8 mouse cellular contexts compared by ENCODE assay signal in the genomic region with DNA sequence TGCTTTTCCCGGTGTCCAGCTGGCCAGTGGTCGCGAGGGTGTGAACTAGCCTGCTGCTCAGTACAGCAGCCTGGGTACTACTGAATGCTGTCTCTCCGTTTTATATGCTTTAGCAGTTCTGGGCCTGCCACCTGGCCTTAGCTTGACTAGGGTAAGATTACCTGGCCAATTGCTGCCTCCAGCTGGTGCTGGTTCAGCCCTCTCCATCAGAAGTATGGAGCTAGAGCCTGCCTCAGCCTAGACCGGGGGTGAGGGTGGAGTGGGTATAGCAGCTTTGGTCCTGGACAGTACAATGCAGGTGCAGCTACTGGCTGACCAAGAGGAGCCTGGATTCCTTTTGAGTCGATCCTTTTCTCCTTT.
DNase-seq lines count a peak whose midpoint lies in the region; ATAC-seq and TF ChIP-seq lines count a peak whose summit lies in the region.

No protein-coding gene starts in this region.

- DNase-seq in cerebellum, postnatal 14 days: peak; percentile 32 to 33
- no peak for DNase-seq in cerebellum, adult 9-11 months
- no peak for DNase-seq in testis, postnatal 14 days (ENCODE audit: low spot score)
- DNase-seq in liver, embryonic 13.5 days: no peak
- no peak for DNase-seq in adrenal gland, adult 8-10 months
- DNase-seq in ovary, postnatal 36 days (ENCODE audit: low spot score): no peak
- no peak for DNase-seq in adrenal gland, postnatal 36 days

- H3K9me3 ChIP-seq in liver, embryonic 13.5 days (replicated peaks): no peaks in the 10 kb centered on the region

- no peak overlapping the region for H3K9ac ChIP-seq in liver, embryonic 13.5 days

- peak overlapping the region; percentile 81 for H3K4me3 ChIP-seq in testis, adult 2 months (ENCODE audit: control insufficient read depth, low read depth, low read length)
- peak overlapping the region; percentile 60 for H3K4me3 ChIP-seq in liver, embryonic 13.5 days (replicated peaks)

- no peak overlapping the region for H3K27ac ChIP-seq in testis, adult 2 months (ENCODE audit: control insufficient read depth, insufficient read depth, low read depth, low read length)
- no peak overlapping the region for H3K27ac ChIP-seq in liver, embryonic 13.5 days

- no peaks in the 10 kb centered on the region for H3K36me3 ChIP-seq in testis, adult 2 months (ENCODE audit: control insufficient read depth, insufficient read depth, low read length)
- H3K36me3 ChIP-seq in liver, embryonic 13.5 days: no peaks in the 10 kb centered on the region

- 28% methylated on average over 6 of the region's 6 CpGs for WGBS in liver, embryonic 13.5 days (ENCODE audit: insufficient replicate concordance)

- H3K4me2 ChIP-seq in liver, embryonic 13.5 days: peak overlapping the region; percentile 77

- no peaks in the 10 kb centered on the region for H3K27me3 ChIP-seq in testis, adult 2 months (ENCODE audit: control insufficient read depth, insufficient read depth, low read length)
- H3K27me3 ChIP-seq in liver, embryonic 13.5 days: peaks cover 54% of the 10 kb centered on the region

- no peak for TF ChIP-seq POLR2A in testis, adult 2 months (IDR thresholded peaks at IDR 0.05; ENCODE audit: control insufficient read depth, low read depth, low read length)

- ATAC-seq in liver, embryonic 13.5 days (ENCODE audit: low read depth): no peak

- TF ChIP-seq CTCF in testis, adult 2 months (IDR thresholded peaks at IDR 0.05; ENCODE audit: control insufficient read depth, insufficient read depth, insufficient replicate concordance, low read depth, low read length): no peak

- H3K4me1 ChIP-seq in testis, adult 2 months (ENCODE audit: control insufficient read depth, insufficient read depth, low read length): peaks cover 20% of the 10 kb centered on the region
- peaks cover 15% of the 10 kb centered on the region for H3K4me1 ChIP-seq in liver, embryonic 13.5 days (replicated peaks)

Comparison
In these comparisons a context has a peak if more than half of its experiments do, and no peak if none do; other contexts are left out.
1. DNase-seq: peak in cerebellum, postnatal 14 days (2 of 2); none in cerebellum, adult 9-11 months (single experiment), testis, postnatal 14 days (single experiment), liver, embryonic 13.5 days (single experiment), adrenal gland, adult 8-10 months (single experiment), ovary, postnatal 36 days (single experiment) and adrenal gland, postnatal 36 days (0 of 2).